Mouse (Mus musculus) forebrain, postnatal 0 days (tissue): ENCODE results near the gene Cdc42bpb. TPM values are rescaled to one million over a fixed set of nuclear protein-coding genes. Genes with fewer than 3 reads are reported as not detected.

ENCODE experiments used
- ATAC-seq: fragments of 200-750 bp; cut with Nextera tagmentation; 2 replicates; pipeline ENCODE4 v1.8.0; 2017; ENCODE audit warnings: mild to moderate bottlenecking, moderate library complexity
- DNase-seq: peaks from one replicate; pipeline ENCODE4 v3.0.0-alpha.2; 2015
- H3K27ac ChIP-seq: fragments of 300-500 bp; sonication (generic); 2 replicates; pipeline ENCODE4 v1.5.1; 2014; ENCODE audit warnings: low read depth, mild to moderate bottlenecking, antibody characterized with exemption, low read length, moderate library complexity, mixed read lengths
- H3K27me3 ChIP-seq: fragments of 300-500 bp; sonication (generic); 2 replicates; pipeline ENCODE4 v1.6.1; 2014; ENCODE audit warnings: mild to moderate bottlenecking, low read length, mixed read lengths; ENCODE audit not compliant: insufficient read depth
- H3K36me3 ChIP-seq: fragments of 300-500 bp; sonication (generic); 2 replicates; pipeline ENCODE4 v1.6.1; 2014; ENCODE audit warnings: mild to moderate bottlenecking, moderate library complexity; ENCODE audit not compliant: insufficient read depth
- H3K4me1 ChIP-seq: fragments of 300-500 bp; sonication (generic); 2 replicates; pipeline ENCODE4 v1.6.1; 2014; ENCODE audit warnings: antibody characterized with exemption; ENCODE audit not compliant: insufficient read depth
- H3K4me2 ChIP-seq: fragments of 300-500 bp; sonication (generic); 2 replicates; pipeline ENCODE4 v1.6.1; 2014; ENCODE audit warnings: low read depth, mild to moderate bottlenecking, moderate library complexity
- H3K4me3 ChIP-seq: fragments of 300-500 bp; sonication (generic); 2 replicates; pipeline ENCODE4 v1.5.1; 2014; ENCODE audit warnings: low read depth, low read length, mixed read lengths
- H3K9ac ChIP-seq: fragments of 300-500 bp; sonication (generic); 2 replicates; pipeline ENCODE4 v1.6.1; 2014; ENCODE audit warnings: mild to moderate bottlenecking
- H3K9me3 ChIP-seq: fragments of 300-500 bp; sonication (generic); 2 replicates; pipeline ENCODE4 v1.6.1; 2016; ENCODE audit warnings: low read length
- CTCF ChIP-seq: sonication (generic); IDR thresholded peaks from 2 replicates; pipeline ENCODE4 v1.5.1; 2016; ENCODE audit warnings: antibody characterized with exemption, control low read depth, low read depth
- WGBS: fragments of 180-500 bp; shearing (Covaris S2); extraction: QIAGEN DNeasy Blood & Tissue Kit; methylation state at CpG from one replicate; pipeline ENCODE4 v1.1.7; 2014; 5-methylcytosine and 5-hydroxymethylcytosine counted together
- polyA plus RNA-seq: library from polyadenylated mRNA; unstranded; fragments of >200 nt; fragmentation: Nextera tagmentation; extraction: Ambion mirVana; gene quantifications from 2 replicates; pipeline ENCODE4 v1.2.1, GENCODE M21; 2015
- total RNA-seq: library from RNA; depleted of rRNA; stranded (reverse); fragments of >200 nt; gene quantifications from 2 replicates; pipeline ENCODE4 v1.2.3, GENCODE M21; 2014; rRNA removed

Gene Cdc42bpb
- total and polyA plus RNA-seq, 2 experiments from 2014 or later, result 31.1 to 139 TPM

GRCm38 (mm10) chr12:111246808-111247464 is 130.6 kb downstream of the Cdc42bpb start:
- no peaks in the 10 kb centered on the region for H3K9me3 ChIP-seq
- no peak overlapping the region for H3K9ac ChIP-seq
- ATAC-seq (no peak), DNase-seq (no peak)
- H3K27ac ChIP-seq, result no peak overlapping the region
- no peaks in the 10 kb centered on the region for H3K4me1 ChIP-seq
- no peak for TF ChIP-seq CTCF
- H3K4me3 ChIP-seq, result no peak overlapping the region
- 94% methylated on average over 9 of the region's 9 CpGs for WGBS
- H3K27me3 ChIP-seq, result no peaks in the 10 kb centered on the region
- H3K4me2 ChIP-seq, result no peak overlapping the region
- H3K36me3 ChIP-seq, result peaks cover 39% of the 10 kb centered on the region

- ATAC-seq (no peak), DNase-seq (no peak)
- no peak overlapping the region for H3K27ac ChIP-seq
- no peak overlapping the region for H3K4me3 ChIP-seq
- no peak for TF ChIP-seq CTCF
- H3K9ac ChIP-seq, result no peak overlapping the region
- no peaks in the 10 kb centered on the region for H3K9me3 ChIP-seq
- H3K27me3 ChIP-seq, result no peaks in the 10 kb centered on the region
- peaks cover 39% of the 10 kb centered on the region for H3K36me3 ChIP-seq
- H3K4me1 ChIP-seq, result no peaks in the 10 kb centered on the region
- H3K4me2 ChIP-seq, result no peak overlapping the region
- 71% methylated on average over 6 of the region's 6 CpGs for WGBS
These were observed 132.4 kb downstream of the Cdc42bpb start for GRCm38 (mm10) chr12:111245070-111245469.

GRCm38 (mm10) chr12:111243733-111244132 is 133.8 kb downstream of the Cdc42bpb start:
- Histone ChIP-seq H3K4me1 (no peaks in the 10 kb centered on the region), H3K27ac (no peak overlapping the region), H3K4me3 (no peak overlapping the region), H3K4me2 (no peak overlapping the region), H3K36me3 (peaks cover 38% of the 10 kb centered on the region), H3K27me3 (no peaks in the 10 kb centered on the region), H3K9me3 (no peaks in the 10 kb centered on the region), H3K9ac (no peak overlapping the region)
- TF ChIP-seq CTCF, result no peak
- no peak for DNase-seq
- no peak for ATAC-seq
- WGBS, result 89% methylated on average over 12 of the region's 12 CpGs

Other genes starting within 250 kb of the Cdc42bpb start
- gene Traf3, start 211.3 kb downstream of the Cdc42bpb start, total RNA-seq, result 18.5 and 25.1 TPM in 2 replicates
- gene Traf3, start 211.3 kb downstream of the Cdc42bpb start, polyA plus RNA-seq, result 6.6 and 11.5 TPM in 2 replicates
- 0.31 and 0.48 TPM in 2 replicates for gene 4930595D18Rik, start 193.2 kb downstream of the Cdc42bpb start, total RNA-seq
- gene 4930595D18Rik, start 193.2 kb downstream of the Cdc42bpb start, polyA plus RNA-seq, result not detected in 2 replicates
- 22.7 and 24.7 TPM in 2 replicates for gene Amn, start 106.6 kb downstream of the Cdc42bpb start, total RNA-seq
- 50.8 and 59.9 TPM in 2 replicates for gene Amn, start 106.6 kb downstream of the Cdc42bpb start, polyA plus RNA-seq
- 3.7 and 4.4 TPM in 2 replicates for gene Lbhd2, start 29.1 kb upstream of the Cdc42bpb start, total RNA-seq
- gene Lbhd2, start 29.1 kb upstream of the Cdc42bpb start, polyA plus RNA-seq, result 10.5 and 12.9 TPM in 2 replicates
- 2.1 TPM in 2 replicates for gene Exoc3l4, start 39.3 kb upstream of the Cdc42bpb start, total RNA-seq
- 1.5 and 2.0 TPM in 2 replicates for gene Exoc3l4, start 39.3 kb upstream of the Cdc42bpb start, polyA plus RNA-seq
- 1.0 and 4.8 TPM in 2 replicates for gene Tnfaip2, start 64.8 kb upstream of the Cdc42bpb start, total RNA-seq
- gene Tnfaip2, start 64.8 kb upstream of the Cdc42bpb start, polyA plus RNA-seq, result 0.33 and 1.2 TPM in 2 replicates
- 5.1 and 5.4 TPM in 2 replicates for gene Gm266, start 108.1 kb upstream of the Cdc42bpb start, total RNA-seq
- 3.7 and 5.2 TPM in 2 replicates for gene Gm266, start 108.1 kb upstream of the Cdc42bpb start, polyA plus RNA-seq
- 273 and 366 TPM in 2 replicates for gene Eif5, start 160.3 kb upstream of the Cdc42bpb start, total RNA-seq
- 580 and 648 TPM in 2 replicates for gene Eif5, start 160.3 kb upstream of the Cdc42bpb start, polyA plus RNA-seq
- gene Mark3, start 196.8 kb upstream of the Cdc42bpb start, total RNA-seq, result 172 and 182 TPM in 2 replicates
- gene Mark3, start 196.8 kb upstream of the Cdc42bpb start, polyA plus RNA-seq, result 36.9 and 42.4 TPM in 2 replicates